ENCODE assay signal across 16 mouse cellular contexts in genomic region chr2:62834261-62834660, GRCm38 (mm10).
"Had no signal": no experiment of that assay in that cellular context is flagged by ENCODE, and none has a peak within 500 bp of the region (broad histone marks: within the 10 kb centered on the region; RNA-seq: fewer than 3 reads in every experiment).

No protein-coding gene starts in this region.

- H3K9me3 ChIP-seq: neural tube, embryonic 12.5 days; neural tube, embryonic 13.5 days; stomach, embryonic 15.5 days had no signal

- H3K27me3 ChIP-seq: neural tube, embryonic 12.5 days; neural tube, embryonic 13.5 days; stomach, embryonic 15.5 days had no signal

- H3K4me2 ChIP-seq: neural tube, embryonic 12.5 days; neural tube, embryonic 13.5 days; stomach, embryonic 15.5 days had no signal

- DNase-seq: retina, postnatal 1 day; right cerebral cortex, adult 18-20 months; right cerebral cortex, postnatal 14 days; right cerebral cortex, postnatal 25 days; right cerebral cortex, postnatal 4 days; spleen, adult 18-20 months; thymus, adult 18-20 months; thymus, adult 2 months; thymus, postnatal 14 days; thymus, postnatal 25 days; thymus, postnatal 36 days; thymus, postnatal 4 days had no signal

- H3K9ac ChIP-seq: neural tube, embryonic 12.5 days; neural tube, embryonic 13.5 days; stomach, embryonic 15.5 days had no signal

- H3K4me1 ChIP-seq: neural tube, embryonic 12.5 days; neural tube, embryonic 13.5 days; stomach, embryonic 15.5 days had no signal

- H3K4me3 ChIP-seq: neural tube, embryonic 12.5 days; neural tube, embryonic 13.5 days; stomach, embryonic 15.5 days had no signal

- H3K36me3 ChIP-seq: neural tube, embryonic 12.5 days; neural tube, embryonic 13.5 days; stomach, embryonic 15.5 days had no signal

- H3K27ac ChIP-seq: neural tube, embryonic 12.5 days; neural tube, embryonic 13.5 days; stomach, embryonic 15.5 days; stomach, postnatal 0 days had no signal
